Mouse (Mus musculus) heart, embryonic 14.5 days (tissue): ENCODE data around the gene Ryr1. TPM values are rescaled to one million over a fixed set of nuclear protein-coding genes. Genes with fewer than 3 reads are reported as not detected.
"Not testable (repeated sequence)": the region's sequence is repeated elsewhere in the genome, so short reads cannot be mapped to it uniquely, and the experiment has no call there.

Experiments
- ATAC-seq: fragments of 200-750 bp; cut with Nextera tagmentation; 2 replicates; pipeline ENCODE4 v1.8.0; 2017; ENCODE audit warnings: low read depth, moderate TSS enrichment; ENCODE audit not compliant: insufficient number of reproducible peaks, insufficient read depth, low FRiP score
- H3K27ac ChIP-seq, 2 experiments: fragments of 200-500 bp in 1 of 2; fragments of 300-500 bp in 1 of 2; sonication (generic) in 1 of 2; replicated peaks in 1 of 2; 2 replicates each; pipeline ENCODE4 v1.5.1; 2012 to 2014; ENCODE audit warnings: low read depth in 2 of 2, low read length in 2 of 2, control low read depth in 1 of 2, mild to moderate bottlenecking in 1 of 2, mixed read lengths in 1 of 2; ENCODE audit not compliant: control insufficient read depth in 1 of 2, insufficient read depth in 1 of 2
- H3K27me3 ChIP-seq: fragments of 300-500 bp; sonication (generic); 2 replicates; pipeline ENCODE4 v1.6.1; 2014; ENCODE audit warnings: mild to moderate bottlenecking, low read length, control low read depth; ENCODE audit not compliant: control insufficient read depth, insufficient read depth
- H3K36me3 ChIP-seq: fragments of 300-500 bp; sonication (generic); 2 replicates; pipeline ENCODE4 v1.6.1; 2014; ENCODE audit warnings: mild to moderate bottlenecking, control low read depth, low read length, mixed read lengths; ENCODE audit not compliant: control insufficient read depth, insufficient read depth
- H3K4me1 ChIP-seq, 2 experiments: fragments of 200-500 bp in 1 of 2; fragments of 300-500 bp in 1 of 2; sonication (generic) in 1 of 2; 2 replicates each; pipeline ENCODE4 v1.6.1; 2012 to 2014; ENCODE audit warnings: low read length in 2 of 2, control low read depth in 1 of 2, mixed read lengths in 1 of 2; ENCODE audit not compliant: control insufficient read depth in 2 of 2, insufficient read depth in 2 of 2
- H3K4me2 ChIP-seq: fragments of 300-500 bp; sonication (generic); 2 replicates; pipeline ENCODE4 v1.6.1; 2014; ENCODE audit warnings: mild to moderate bottlenecking, low read length
- H3K4me3 ChIP-seq, 2 experiments: fragments of 200-500 bp in 1 of 2; fragments of 300-500 bp in 1 of 2; sonication (generic) in 1 of 2; 2 replicates each; pipeline ENCODE4 v1.5.1; 2012 to 2014; ENCODE audit warnings: low read length in 2 of 2, mild to moderate bottlenecking in 2 of 2, control low read depth in 1 of 2, low read depth in 1 of 2, moderate library complexity in 1 of 2; ENCODE audit not compliant: control insufficient read depth in 1 of 2, insufficient read depth in 1 of 2
- H3K9ac ChIP-seq: fragments of 300-500 bp; sonication (generic); 2 replicates; pipeline ENCODE4 v1.6.1; 2014; ENCODE audit warnings: mild to moderate bottlenecking, low read length
- H3K9me3 ChIP-seq: fragments of 300-500 bp; sonication (generic); 2 replicates; pipeline ENCODE4 v1.6.1; 2016; ENCODE audit warnings: low read length, control low read depth; ENCODE audit not compliant: control insufficient read depth
- WGBS: fragments of 180-500 bp; shearing (Covaris S2); extraction: QIAGEN DNeasy Blood & Tissue Kit; methylation state at CpG from one replicate; pipeline ENCODE4 v1.1.7; 2014; 5-methylcytosine and 5-hydroxymethylcytosine counted together
- polyA plus RNA-seq: library from polyadenylated mRNA; unstranded; fragments of >200 nt; fragmentation: Nextera tagmentation; extraction: Ambion mirVana; gene quantifications from 2 replicates; pipeline ENCODE4 v1.2.1, GENCODE M21; 2014

Gene Ryr1
- polyA plus RNA-seq, 1 experiment from 2014 or later: 0.08 TPM

DNA sequence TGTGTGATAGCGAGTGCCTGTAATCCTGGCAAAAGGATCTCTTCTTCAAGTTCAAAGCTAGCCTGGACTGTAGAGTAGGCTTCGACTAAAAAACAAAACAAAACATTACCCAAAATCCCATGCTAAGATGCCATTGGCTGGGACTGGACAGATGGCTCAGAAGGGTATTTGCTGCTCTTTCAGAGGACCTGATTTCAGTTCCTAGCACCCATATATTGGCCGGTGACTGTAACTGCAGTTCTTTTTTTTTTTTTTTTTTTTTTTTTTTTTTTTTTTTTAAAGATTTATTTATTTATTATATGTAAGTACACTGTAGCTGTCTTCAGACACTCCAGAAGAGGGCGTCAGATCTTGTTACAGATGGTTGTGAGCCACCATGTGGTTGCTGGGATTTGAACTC lies 14.3 kb upstream of the Ryr1 start:
- not testable (repeated sequence) for H3K27ac ChIP-seq, H3K4me1 ChIP-seq, H3K9me3 ChIP-seq, H3K9ac ChIP-seq, H3K4me3 ChIP-seq, ATAC-seq, H3K4me2 ChIP-seq, H3K36me3 ChIP-seq
- H3K27me3 ChIP-seq: peaks cover 24% of the 10 kb centered on the region
- 88% methylated on average over 3 of the region's 4 CpGs for WGBS

DNA sequence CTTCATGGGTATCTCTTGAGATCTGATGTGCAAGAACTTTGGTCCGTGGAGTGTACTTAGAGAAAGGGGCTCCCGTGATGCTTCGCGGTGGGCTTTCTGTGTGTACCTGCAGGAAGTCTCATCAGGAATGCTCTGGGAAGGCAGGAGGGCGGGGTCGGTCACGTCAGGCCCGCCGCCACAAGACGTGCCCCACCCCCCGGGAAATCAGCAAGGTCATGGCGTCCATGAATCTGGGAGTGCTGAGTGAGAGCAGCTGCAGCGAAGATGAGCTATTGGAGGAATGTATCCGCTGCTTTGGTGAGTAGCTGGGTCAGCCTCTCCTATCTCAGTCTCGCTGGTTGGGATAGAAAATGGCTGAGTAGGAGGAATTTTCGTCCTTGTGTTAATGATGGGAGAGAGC lies 12.4 kb upstream of the Ryr1 start:
- Histone ChIP-seq H3K4me2 (0 out of 2 replicates have a peak overlapping the region, but pooled peaks have one; percentile 11), H3K4me1 (peaks cover 0 to 3% of the 10 kb centered on the region in 2 experiments; a peak in 1 of 4 replicates), H3K9ac (no peak overlapping the region), H3K27me3 (peaks cover 24% of the 10 kb centered on the region), H3K9me3 (no peaks in the 10 kb centered on the region), H3K36me3 (no peaks in the 10 kb centered on the region), H3K27ac (no peak overlapping the region), H3K4me3 (no peak overlapping the region)
- WGBS: 25% methylated on average over 16 of the region's 16 CpGs
- ATAC-seq: no peak

DNA sequence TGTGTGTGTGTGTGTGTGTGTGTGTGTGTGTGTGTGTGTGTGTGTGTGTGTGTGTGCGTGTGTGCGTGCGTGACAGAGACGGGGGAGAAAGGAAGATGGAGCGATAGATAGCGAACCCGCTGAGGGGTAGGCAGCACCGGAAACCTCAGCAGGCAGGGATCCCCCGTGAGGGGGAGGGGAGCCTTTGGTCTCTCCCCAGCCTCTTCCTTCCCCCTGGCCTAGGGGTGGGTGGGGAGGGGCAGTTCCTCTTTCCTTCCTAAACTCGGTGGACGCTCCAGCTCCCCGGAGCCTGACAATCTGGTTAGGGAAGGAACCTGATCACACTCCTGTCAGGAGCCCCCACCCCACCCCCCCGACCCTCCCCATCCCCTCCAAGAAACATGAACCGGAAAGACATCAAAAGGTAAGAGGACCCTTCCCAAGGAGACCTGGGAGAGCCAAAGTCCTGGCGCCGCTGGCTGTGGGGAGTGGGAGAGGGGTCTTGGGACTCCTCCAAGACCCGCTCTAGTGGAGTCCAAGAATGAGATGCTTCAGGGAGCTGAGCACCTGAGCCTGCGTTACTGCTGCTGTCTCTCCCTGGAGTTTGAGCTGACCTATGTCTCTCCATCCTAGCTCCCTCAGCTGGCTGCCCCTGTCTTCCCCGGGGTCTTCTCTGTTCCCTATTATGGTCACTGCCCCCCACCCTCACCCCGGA lies 9.9 kb upstream of the Ryr1 start, which contains the start of gene Rasgrp4:
Gene Rasgrp4 (plus strand): TSS at position 159 of the 694 bp plus-strand sequence.
- ATAC-seq: no peak
- H3K9me3 ChIP-seq: no peaks in the 10 kb centered on the region
- no peak within 1 kb of the TSS for H3K9ac ChIP-seq
- H3K27ac ChIP-seq: no peak within 1 kb of the TSS
- peaks cover 24% of the 10 kb centered on the region for H3K27me3 ChIP-seq
- peaks cover 0 to 3% of the 10 kb centered on the region in 2 experiments; a peak in 1 of 4 replicates for H3K4me1 ChIP-seq
- H3K4me3 ChIP-seq: peak within 1 kb of the TSS; percentile 12 to 17; a peak in 2 of 4 replicates
- peak within 1 kb of the TSS; percentile 40 for H3K4me2 ChIP-seq
- WGBS: 2% methylated on average over 13 of the region's 20 CpGs
- no peaks in the 10 kb centered on the region for H3K36me3 ChIP-seq

DNA sequence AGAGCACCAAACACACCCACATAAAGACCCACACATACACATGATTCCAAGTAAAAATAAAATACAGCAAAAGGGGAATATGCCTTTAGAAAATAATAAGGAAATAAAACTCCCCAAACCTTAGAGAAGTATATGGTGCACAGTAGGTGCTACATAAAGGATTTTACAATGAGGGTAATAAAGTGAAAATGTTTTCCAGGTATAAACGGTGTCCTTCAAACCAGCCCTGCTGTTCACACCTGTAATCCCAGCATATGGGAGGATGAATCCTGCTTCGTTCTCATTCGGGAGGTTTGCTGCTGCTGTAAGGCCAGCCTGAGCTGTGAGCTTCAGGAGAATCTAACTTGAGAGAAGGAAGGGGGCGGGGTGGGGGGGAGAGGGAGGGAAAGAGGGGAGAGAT lies 9.3 kb upstream of the Ryr1 start:
- Histone ChIP-seq H3K4me2 (peak overlapping the region; percentile 40), H3K27ac (no peak overlapping the region), H3K27me3 (peaks cover 24% of the 10 kb centered on the region), H3K36me3 (no peaks in the 10 kb centered on the region), H3K4me1 (peaks cover 0 to 3% of the 10 kb centered on the region in 2 experiments; a peak in 1 of 4 replicates), H3K4me3 (no peak overlapping the region), H3K9ac (no peak overlapping the region), H3K9me3 (no peaks in the 10 kb centered on the region)
- WGBS: 3% methylated on average over 4 of the region's 4 CpGs
- ATAC-seq: no peak

DNA sequence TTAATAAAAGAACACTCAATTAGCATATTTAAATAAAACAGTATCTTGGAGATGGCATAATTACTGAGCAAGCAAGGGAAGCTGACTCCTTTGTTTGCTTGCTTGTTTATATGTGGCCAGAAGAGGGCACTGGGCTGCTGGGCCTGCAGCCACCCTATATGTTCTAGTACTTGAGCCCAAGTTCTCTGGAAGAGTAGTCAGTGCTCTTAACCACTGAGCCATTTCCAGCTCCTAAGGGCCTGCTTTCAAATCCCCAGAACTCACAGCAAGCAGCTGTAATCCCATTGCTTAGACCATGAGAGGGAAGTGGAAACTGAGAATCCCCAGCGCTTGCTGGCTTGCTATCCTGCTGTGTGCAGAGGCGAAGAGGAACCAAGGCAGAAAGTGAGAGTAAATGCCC lies 3.7 kb upstream of the Ryr1 start:
- H3K27me3 ChIP-seq: no peaks in the 10 kb centered on the region
- H3K4me1 ChIP-seq: peaks cover 10% of the 10 kb centered on the region in 2 experiments
- H3K36me3 ChIP-seq: no peaks in the 10 kb centered on the region
- no peak overlapping the region for H3K4me2 ChIP-seq
- ATAC-seq: no peak
- 73% methylated on average over 2 of the region's 2 CpGs for WGBS
- no peak overlapping the region for H3K27ac ChIP-seq
- H3K9ac ChIP-seq: no peak overlapping the region
- no peaks in the 10 kb centered on the region for H3K9me3 ChIP-seq
- H3K4me3 ChIP-seq: no peak overlapping the region

DNA sequence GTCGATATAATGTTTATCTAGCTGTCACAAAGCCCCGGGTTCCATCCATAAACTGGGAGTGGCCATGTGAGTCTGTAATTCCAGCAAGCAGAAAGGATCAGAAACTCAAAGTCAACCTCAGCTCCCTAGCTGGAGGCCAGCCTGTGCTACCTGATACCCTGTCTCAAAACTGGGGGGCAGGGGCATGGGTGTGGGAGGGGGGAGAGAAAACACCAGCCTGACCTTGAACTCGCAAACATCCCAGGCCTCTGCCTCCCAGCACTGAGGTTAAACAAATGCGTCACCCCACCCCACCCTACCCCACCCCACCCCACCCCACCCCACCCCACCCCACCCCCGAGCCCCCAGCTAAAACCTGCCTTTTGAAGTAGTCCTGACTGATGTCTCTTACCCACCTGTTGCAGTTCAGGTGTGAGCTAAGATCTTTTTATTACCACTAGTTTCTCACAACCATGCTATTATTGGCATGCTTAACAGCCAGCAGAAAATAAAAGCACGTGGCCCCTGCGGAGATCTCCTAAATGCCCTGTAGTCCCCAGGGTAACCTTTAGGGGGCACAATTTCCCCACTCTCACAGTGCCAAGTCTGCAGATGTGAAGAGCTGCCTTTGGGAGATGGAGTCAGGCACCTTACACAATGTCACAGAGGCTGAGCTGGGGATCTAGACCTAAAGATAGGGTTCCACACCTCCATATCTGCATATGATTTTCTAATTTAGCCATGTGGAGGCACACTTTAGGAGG lies 1.4 kb upstream of the Ryr1 start:
- 26% methylated on average over 7 of the region's 7 CpGs for WGBS
- Histone ChIP-seq H3K9me3 (no peaks in the 10 kb centered on the region), H3K4me1 (peaks cover 10 to 12% of the 10 kb centered on the region in 2 experiments), H3K27ac (no peak overlapping the region), H3K4me2 (no peak overlapping the region), H3K4me3 (no peak overlapping the region), H3K9ac (no peak overlapping the region), H3K27me3 (no peaks in the 10 kb centered on the region), H3K36me3 (no peaks in the 10 kb centered on the region)
- ATAC-seq: no peak

DNA sequence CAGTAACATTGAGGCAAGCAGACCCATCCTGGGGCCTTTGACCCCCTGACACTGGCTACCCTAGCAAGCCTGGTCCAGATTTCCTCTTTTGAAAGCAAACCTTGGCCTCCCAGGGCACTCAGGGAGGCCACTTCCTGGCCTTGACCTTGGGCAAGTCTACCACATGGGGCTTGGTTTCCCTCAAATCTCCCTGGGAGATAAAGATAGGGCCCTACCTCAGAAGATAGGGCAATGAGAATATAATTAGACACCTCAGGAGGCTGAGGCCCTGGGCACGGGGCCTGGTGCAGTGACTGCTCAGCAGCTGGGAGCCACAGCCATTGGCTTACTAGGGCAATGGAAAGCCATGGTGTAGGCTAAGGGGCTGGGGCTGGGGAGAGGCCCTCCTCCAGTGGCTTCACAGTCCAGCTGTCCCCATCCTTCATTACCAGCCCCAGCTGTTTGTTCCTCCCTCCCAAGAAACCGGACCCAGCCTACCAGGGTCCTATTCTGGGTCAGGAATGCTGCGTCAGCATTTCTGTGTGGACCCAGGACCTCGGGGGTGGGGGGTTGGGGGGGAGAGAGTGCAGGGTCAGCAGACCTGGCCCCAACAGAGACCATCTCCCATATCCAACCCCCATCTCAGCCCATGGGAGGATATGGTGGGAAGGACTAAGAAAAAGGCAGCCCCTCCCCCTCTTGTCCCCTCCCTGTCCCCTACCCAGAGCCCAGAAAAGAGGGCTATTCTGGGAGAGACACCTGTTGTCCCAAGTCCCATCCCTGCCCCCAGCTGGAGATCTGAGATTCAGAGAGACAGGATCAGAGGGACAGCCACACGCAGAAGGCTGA lies 1.2 kb downstream of the Ryr1 start:
- Histone ChIP-seq H3K27me3 (0 out of 2 replicates have a peak, but pooled peaks cover 5% of the 10 kb centered on the region), H3K4me1 (peaks cover 10 to 12% of the 10 kb centered on the region in 2 experiments), H3K4me3 (no peak overlapping the region), H3K9me3 (no peaks in the 10 kb centered on the region), H3K27ac (no peak overlapping the region), H3K36me3 (no peaks in the 10 kb centered on the region), H3K4me2 (no peak overlapping the region), H3K9ac (no peak overlapping the region)
- ATAC-seq: no peak
- WGBS: 57% methylated on average over 5 of the region's 5 CpGs
